Mouse (Mus musculus): ENCODE data around the gene Cadm3.

DNA sequence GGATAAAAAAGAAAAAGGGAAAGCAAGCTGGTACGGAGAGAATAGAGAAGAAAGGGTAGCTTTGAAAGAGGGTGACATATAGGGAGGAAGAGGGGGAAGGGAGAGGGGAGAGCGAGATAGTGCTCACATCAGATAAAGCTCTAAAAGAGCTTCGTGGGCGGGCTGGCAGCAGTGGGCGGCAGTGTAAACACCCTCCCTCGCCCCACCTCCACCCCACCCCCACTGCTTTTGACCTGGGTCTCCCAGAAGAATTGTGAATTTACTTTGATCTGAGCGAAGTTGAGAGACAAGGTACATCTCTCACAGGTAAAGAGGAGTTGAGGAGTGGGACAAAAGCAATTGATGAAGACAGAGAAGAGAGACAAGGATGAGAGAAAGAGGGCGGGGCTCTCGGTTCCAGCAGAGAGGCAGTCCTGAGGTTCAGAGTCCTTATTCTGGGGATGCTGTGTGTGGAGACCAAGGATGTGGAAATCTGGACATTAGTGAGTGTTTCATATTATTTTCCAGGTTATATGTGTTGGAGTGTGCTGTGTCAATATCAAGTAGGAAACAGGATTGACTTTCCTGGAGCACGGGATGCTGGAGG is 17.0 kb downstream of the Cadm3 start, which contains the start of gene Aim2:
- TF ChIP-seq CTCF (IDR thresholded peaks at IDR 0.05) (no peak), EP300 (IDR thresholded peaks at IDR 0.05) (no peak)

Measured in lung, postnatal 0 days (tissue).